Mouse (Mus musculus) bone marrow, adult 2 months (tissue): Measurements from ENCODE around the gene Trcg1.

Source experiments
- CTCF ChIP-seq: fragments of 200-500 bp; IDR thresholded peaks from 2 replicates; pipeline ENCODE4 v1.5.1; 2011; ENCODE audit warnings: low read length, control low read depth; ENCODE audit not compliant: control insufficient read depth, insufficient read depth
- POLR2A ChIP-seq: fragments of 200-500 bp; IDR thresholded peaks from 2 replicates; pipeline ENCODE4 v1.6.1; 2011; ENCODE audit warnings: low read depth, mild to moderate bottlenecking, control low read depth, low read length, borderline replicate concordance; ENCODE audit not compliant: control insufficient read depth

GRCm38 (mm10) chr9:57228186-57228585, 8.2 kb upstream of the Trcg1 start:
- TF ChIP-seq CTCF (no peak), POLR2A (no peak)
